Mouse (Mus musculus): Measurements from ENCODE around the gene Gm11562. TPM values are rescaled to one million over a fixed set of nuclear protein-coding genes. Genes with fewer than 3 reads are reported as not detected.
A peak's percentile ranks its signal among the peaks of the same experiment; 100 is the strongest.

The Gm11562 gene
- polyA plus RNA-seq, 1 experiment: not detected

DNA sequence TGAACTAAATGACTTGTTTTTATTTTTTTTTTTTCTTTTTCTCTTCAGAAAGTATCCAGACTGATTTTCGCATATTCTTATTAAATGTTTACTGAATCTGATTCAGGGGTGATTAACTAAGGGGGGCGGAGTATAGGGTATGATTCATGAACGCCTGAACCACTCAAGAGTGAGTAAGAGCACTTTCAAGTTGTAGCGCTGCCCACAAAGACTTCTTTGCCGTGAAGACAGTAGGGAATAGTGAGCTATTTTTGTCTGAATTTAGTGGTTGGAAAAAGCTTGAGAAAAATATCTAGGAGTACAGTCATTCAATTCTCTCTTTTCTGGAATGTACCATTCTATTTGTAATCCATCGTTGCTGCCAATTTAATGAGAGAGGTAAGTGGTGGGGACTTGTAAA is 38.7 kb downstream of the Gm11562 start:
- no peak overlapping the region for H3K27ac ChIP-seq (ENCODE audit: insufficient read depth, low read length)
- no peaks in the 10 kb centered on the region for H3K9me3 ChIP-seq (replicated peaks; ENCODE audit: control insufficient read depth, insufficient read depth, low read length, poor library complexity, severe bottlenecking)
- no peaks in the 10 kb centered on the region for H3K4me1 ChIP-seq (ENCODE audit: control insufficient read depth, insufficient read depth, low read length)
- TF ChIP-seq CTCF (IDR thresholded peaks at IDR 0.05; ENCODE audit: low read depth, low read length): no peak
- no peaks in the 10 kb centered on the region for H3K27me3 ChIP-seq (ENCODE audit: control insufficient read depth, insufficient read depth, low read length, poor library complexity, severe bottlenecking)
- H3K4me3 ChIP-seq (ENCODE audit: low read depth, low read length): no peak overlapping the region
- no peak overlapping the region for H3K9ac ChIP-seq (ENCODE audit: low read depth, poor library complexity, severe bottlenecking)
- no peaks in the 10 kb centered on the region for H3K36me3 ChIP-seq (ENCODE audit: control insufficient read depth, insufficient read depth, low read length, poor library complexity, severe bottlenecking)

DNA sequence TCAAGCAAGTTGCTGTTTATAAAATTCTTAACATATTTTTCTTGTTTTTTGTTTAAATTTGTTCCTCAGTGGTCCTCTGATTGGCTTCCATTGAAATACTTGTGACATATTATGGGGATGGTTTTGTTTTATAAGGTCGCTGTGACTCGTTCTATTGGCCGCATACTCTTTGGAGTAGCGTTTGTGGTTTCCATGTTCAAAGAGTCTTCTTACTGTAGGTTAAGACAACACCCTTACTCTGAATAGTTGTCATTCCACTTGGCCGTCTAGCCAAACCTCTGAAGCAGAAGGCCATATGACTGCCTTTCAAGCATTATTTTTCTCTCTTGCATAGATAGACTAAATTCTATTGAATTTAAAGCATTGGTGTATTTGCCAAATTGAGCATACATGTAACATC is 39.2 kb downstream of the Gm11562 start:
- H3K9me3 ChIP-seq (replicated peaks; ENCODE audit: control insufficient read depth, insufficient read depth, low read length, poor library complexity, severe bottlenecking): no peaks in the 10 kb centered on the region
- no peak overlapping the region for H3K9ac ChIP-seq (ENCODE audit: low read depth, poor library complexity, severe bottlenecking)
- H3K4me3 ChIP-seq (ENCODE audit: low read depth, low read length): no peak overlapping the region
- no peak for TF ChIP-seq POLR2A (IDR thresholded peaks at IDR 0.05; ENCODE audit: insufficient read depth, low read length)
- TF ChIP-seq CTCF (IDR thresholded peaks at IDR 0.05; ENCODE audit: low read depth, low read length): no peak
- no peak for TF ChIP-seq EP300 (IDR thresholded peaks at IDR 0.05; ENCODE audit: insufficient read depth, low read depth, low read length)
- H3K4me1 ChIP-seq (ENCODE audit: control insufficient read depth, insufficient read depth, low read length): no peaks in the 10 kb centered on the region
- no peaks in the 10 kb centered on the region for H3K27me3 ChIP-seq (ENCODE audit: control insufficient read depth, insufficient read depth, low read length, poor library complexity, severe bottlenecking)
- H3K27ac ChIP-seq (ENCODE audit: insufficient read depth, low read length): no peak overlapping the region
- no peaks in the 10 kb centered on the region for H3K36me3 ChIP-seq (ENCODE audit: control insufficient read depth, insufficient read depth, low read length, poor library complexity, severe bottlenecking)

DNA sequence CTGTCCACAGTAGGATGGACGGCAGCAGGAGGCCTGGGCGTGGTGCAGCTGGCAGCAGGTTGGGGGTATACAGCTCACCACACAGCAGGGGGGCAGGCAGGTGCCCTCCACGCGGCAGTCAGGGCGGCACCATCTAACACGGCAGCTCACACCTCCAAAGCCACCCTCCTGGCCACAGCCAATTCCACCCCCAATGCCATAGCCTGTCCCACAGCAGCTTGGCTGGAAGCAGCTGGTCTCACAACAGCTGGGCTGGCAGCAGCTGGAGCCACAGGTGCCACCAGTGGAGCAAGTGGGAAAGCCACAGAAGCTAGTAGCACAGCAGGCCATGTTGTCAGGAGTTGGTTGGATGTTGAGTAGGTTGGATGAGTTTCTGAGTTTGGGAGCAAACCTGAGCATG is 39.6 kb downstream of the Gm11562 start, which contains the start of gene Krtap1-5:
Krtap1-5 (minus strand) TSS at position 381 of the 400 bp plus-strand sequence.
- no peaks in the 10 kb centered on the region for H3K27me3 ChIP-seq (ENCODE audit: control insufficient read depth, insufficient read depth, low read length, poor library complexity, severe bottlenecking)
- H3K4me1 ChIP-seq (ENCODE audit: control insufficient read depth, insufficient read depth, low read length): no peaks in the 10 kb centered on the region
- no peak within 1 kb of the TSS for H3K27ac ChIP-seq (ENCODE audit: insufficient read depth, low read length)
- no peak within 1 kb of the TSS for H3K4me3 ChIP-seq (ENCODE audit: low read depth, low read length)
- TF ChIP-seq POLR2A (IDR thresholded peaks at IDR 0.05; ENCODE audit: insufficient read depth, low read length) (no peak), CTCF (IDR thresholded peaks at IDR 0.05; ENCODE audit: low read depth, low read length) (no peak), EP300 (IDR thresholded peaks at IDR 0.05; ENCODE audit: insufficient read depth, low read depth, low read length) (no peak)
- no peak within 1 kb of the TSS for H3K9ac ChIP-seq (ENCODE audit: low read depth, poor library complexity, severe bottlenecking)
- no peaks in the 10 kb centered on the region for H3K9me3 ChIP-seq (replicated peaks; ENCODE audit: control insufficient read depth, insufficient read depth, low read length, poor library complexity, severe bottlenecking)
- H3K36me3 ChIP-seq (ENCODE audit: control insufficient read depth, insufficient read depth, low read length, poor library complexity, severe bottlenecking): no peaks in the 10 kb centered on the region

DNA sequence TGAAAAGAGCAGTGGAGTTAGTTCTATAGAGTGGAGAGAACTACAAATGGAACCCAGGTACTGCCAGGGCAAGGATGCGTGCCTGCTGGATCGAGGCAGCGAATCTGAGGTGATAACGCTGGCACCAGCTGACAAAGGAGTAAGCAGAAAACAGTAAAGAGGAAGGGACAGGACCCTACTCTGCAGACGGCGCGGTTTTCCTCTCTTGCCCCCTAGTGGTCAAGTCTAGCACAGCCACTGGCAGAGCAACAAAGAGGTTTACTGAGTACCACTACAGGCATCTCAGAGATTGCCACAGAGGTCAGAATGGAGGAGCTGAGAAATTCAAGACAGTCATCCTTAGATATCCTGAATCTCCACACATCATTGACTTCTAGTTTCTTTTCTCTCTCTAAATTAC is 46.1 kb downstream of the Gm11562 start:
- no peaks in the 10 kb centered on the region for H3K4me1 ChIP-seq (ENCODE audit: control insufficient read depth, insufficient read depth, low read length)
- H3K9ac ChIP-seq (ENCODE audit: low read depth, poor library complexity, severe bottlenecking): no peak overlapping the region
- H3K4me3 ChIP-seq (ENCODE audit: low read depth, low read length): no peak overlapping the region
- no peaks in the 10 kb centered on the region for H3K9me3 ChIP-seq (replicated peaks; ENCODE audit: control insufficient read depth, insufficient read depth, low read length, poor library complexity, severe bottlenecking)
- no peaks in the 10 kb centered on the region for H3K36me3 ChIP-seq (ENCODE audit: control insufficient read depth, insufficient read depth, low read length, poor library complexity, severe bottlenecking)
- TF ChIP-seq CTCF (IDR thresholded peaks at IDR 0.05; ENCODE audit: low read depth, low read length) (peak; percentile 73), POLR2A (IDR thresholded peaks at IDR 0.05; ENCODE audit: insufficient read depth, low read length) (no peak)
- no peak overlapping the region for H3K27ac ChIP-seq (ENCODE audit: insufficient read depth, low read length)
- H3K27me3 ChIP-seq (ENCODE audit: control insufficient read depth, insufficient read depth, low read length, poor library complexity, severe bottlenecking): no peaks in the 10 kb centered on the region

DNA sequence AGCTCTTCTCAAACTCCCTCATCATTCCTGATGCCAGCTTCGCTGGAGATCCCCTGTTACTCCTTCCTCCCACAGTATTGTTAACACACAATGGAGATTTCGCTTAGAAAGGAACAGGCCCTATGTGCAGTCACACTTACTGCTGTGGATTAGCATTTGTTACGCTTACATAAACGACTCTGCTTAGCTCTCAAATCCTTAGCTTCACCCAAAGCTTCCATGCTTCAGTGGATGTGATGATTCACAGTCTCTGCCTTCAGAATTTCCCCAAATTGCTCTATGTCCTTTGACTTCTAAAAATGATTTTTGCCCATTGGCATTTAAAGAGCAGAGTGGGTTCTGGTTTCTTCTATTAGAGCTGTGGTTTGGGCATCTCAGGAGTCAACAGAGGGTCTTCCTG is 47.1 kb downstream of the Gm11562 start:
- no peaks in the 10 kb centered on the region for H3K27me3 ChIP-seq (ENCODE audit: control insufficient read depth, insufficient read depth, low read length, poor library complexity, severe bottlenecking)
- H3K9ac ChIP-seq (ENCODE audit: low read depth, poor library complexity, severe bottlenecking): no peak overlapping the region
- no peak overlapping the region for H3K27ac ChIP-seq (ENCODE audit: insufficient read depth, low read length)
- no peaks in the 10 kb centered on the region for H3K4me1 ChIP-seq (ENCODE audit: control insufficient read depth, insufficient read depth, low read length)
- H3K4me3 ChIP-seq (ENCODE audit: low read depth, low read length): no peak overlapping the region
- H3K9me3 ChIP-seq (replicated peaks; ENCODE audit: control insufficient read depth, insufficient read depth, low read length, poor library complexity, severe bottlenecking): no peaks in the 10 kb centered on the region
- TF ChIP-seq EP300 (IDR thresholded peaks at IDR 0.05; ENCODE audit: insufficient read depth, low read depth, low read length): no peak
- TF ChIP-seq CTCF (IDR thresholded peaks at IDR 0.05; ENCODE audit: low read depth, low read length): no peak
- TF ChIP-seq POLR2A (IDR thresholded peaks at IDR 0.05; ENCODE audit: insufficient read depth, low read length): no peak
- no peaks in the 10 kb centered on the region for H3K36me3 ChIP-seq (ENCODE audit: control insufficient read depth, insufficient read depth, low read length, poor library complexity, severe bottlenecking)

Other genes starting within 250 kb of the Gm11562 start
- gene Krt28, start 245.5 kb downstream of the Gm11562 start, polyA plus RNA-seq (2011; ENCODE audit: insufficient read depth, insufficient read length, low read depth, missing spikeins): not detected in 2 replicates
- 4.1 and 7.1 TPM in 2 replicates for gene Krt10, start 231.1 kb downstream of the Gm11562 start, polyA plus RNA-seq (2011; ENCODE audit: insufficient read depth, insufficient read length, low read depth, missing spikeins)
- not detected in 2 replicates for gene Krt12, start 198.2 kb downstream of the Gm11562 start, polyA plus RNA-seq (2011; ENCODE audit: insufficient read depth, insufficient read length, low read depth, missing spikeins)
- gene Krt20, start 182.3 kb downstream of the Gm11562 start, polyA plus RNA-seq (2011; ENCODE audit: insufficient read depth, insufficient read length, low read depth, missing spikeins): 1.7 and 2.2 TPM in 2 replicates
- not detected in 2 replicates for gene Krt23, start 127.3 kb downstream of the Gm11562 start, polyA plus RNA-seq (2011; ENCODE audit: insufficient read depth, insufficient read length, low read depth, missing spikeins)
- gene Krt39, start 99.1 kb downstream of the Gm11562 start, polyA plus RNA-seq (2011; ENCODE audit: insufficient read depth, insufficient read length, low read depth, missing spikeins): not detected in 2 replicates
- not detected in 2 replicates for gene Krt40, start 77.3 kb downstream of the Gm11562 start, polyA plus RNA-seq (2011; ENCODE audit: insufficient read depth, insufficient read length, low read depth, missing spikeins)
- not detected in 2 replicates for gene Krtap3-3, start 69.6 kb downstream of the Gm11562 start, polyA plus RNA-seq (2011; ENCODE audit: insufficient read depth, insufficient read length, low read depth, missing spikeins)
- gene Krtap3-2, start 63.6 kb downstream of the Gm11562 start, polyA plus RNA-seq (2011; ENCODE audit: insufficient read depth, insufficient read length, low read depth, missing spikeins): not detected in 2 replicates
- not detected in 2 replicates for gene Gm11939, start 61.0 kb downstream of the Gm11562 start, polyA plus RNA-seq (2011; ENCODE audit: insufficient read depth, insufficient read length, low read depth, missing spikeins)
- gene Krtap3-1, start 53.8 kb downstream of the Gm11562 start, polyA plus RNA-seq (2011; ENCODE audit: insufficient read depth, insufficient read length, low read depth, missing spikeins): not detected in 2 replicates
- gene Krtap1-5, start 39.4 kb downstream of the Gm11562 start, polyA plus RNA-seq (2011; ENCODE audit: insufficient read depth, insufficient read length, low read depth, missing spikeins): not detected in 2 replicates
- gene Krtap1-4, start 36.8 kb downstream of the Gm11562 start, polyA plus RNA-seq (2011; ENCODE audit: insufficient read depth, insufficient read length, low read depth, missing spikeins): not detected in 2 replicates
- gene Krtap1-3, start 29.1 kb downstream of the Gm11562 start, polyA plus RNA-seq (2011; ENCODE audit: insufficient read depth, insufficient read length, low read depth, missing spikeins): not detected in 2 replicates
- gene Krtap9-3, start 22.3 kb downstream of the Gm11562 start, polyA plus RNA-seq (2011; ENCODE audit: insufficient read depth, insufficient read length, low read depth, missing spikeins): not detected in 2 replicates
- gene Gm11938, start 17.1 kb downstream of the Gm11562 start, polyA plus RNA-seq (2011; ENCODE audit: insufficient read depth, insufficient read length, low read depth, missing spikeins): not detected in 2 replicates
- not detected in 2 replicates for gene Gm11937, start 10.2 kb downstream of the Gm11562 start, polyA plus RNA-seq (2011; ENCODE audit: insufficient read depth, insufficient read length, low read depth, missing spikeins)
- not detected in 2 replicates for gene Krtap2-4, start 5.6 kb downstream of the Gm11562 start, polyA plus RNA-seq (2011; ENCODE audit: insufficient read depth, insufficient read length, low read depth, missing spikeins)
- not detected in 2 replicates for gene Krtap4-1, start 7.8 kb upstream of the Gm11562 start, polyA plus RNA-seq (2011; ENCODE audit: insufficient read depth, insufficient read length, low read depth, missing spikeins)
- gene Krtap4-2, start 14.6 kb upstream of the Gm11562 start, polyA plus RNA-seq (2011; ENCODE audit: insufficient read depth, insufficient read length, low read depth, missing spikeins): not detected in 2 replicates
- gene Krtap4-7, start 23.7 kb upstream of the Gm11562 start, polyA plus RNA-seq (2011; ENCODE audit: insufficient read depth, insufficient read length, low read depth, missing spikeins): not detected in 2 replicates
- not detected in 2 replicates for gene Gm11555, start 29.8 kb upstream of the Gm11562 start, polyA plus RNA-seq (2011; ENCODE audit: insufficient read depth, insufficient read length, low read depth, missing spikeins)
- gene Gm11563, start 38.5 kb upstream of the Gm11562 start, polyA plus RNA-seq (2011; ENCODE audit: insufficient read depth, insufficient read length, low read depth, missing spikeins): not detected in 2 replicates
- not detected in 2 replicates for gene Krtap4-6, start 45.5 kb upstream of the Gm11562 start, polyA plus RNA-seq (2011; ENCODE audit: insufficient read depth, insufficient read length, low read depth, missing spikeins)
- not detected in 2 replicates for gene Gm14190, start 70.3 kb upstream of the Gm11562 start, polyA plus RNA-seq (2011; ENCODE audit: insufficient read depth, insufficient read length, low read depth, missing spikeins)
- not detected in 2 replicates for gene Gm14180, start 113.9 kb upstream of the Gm11562 start, polyA plus RNA-seq (2011; ENCODE audit: insufficient read depth, insufficient read length, low read depth, missing spikeins)
- not detected in 2 replicates for gene Gm11595, start 152.5 kb upstream of the Gm11562 start, polyA plus RNA-seq (2011; ENCODE audit: insufficient read depth, insufficient read length, low read depth, missing spikeins)
- not detected in 2 replicates for gene Krtap4-8, start 160.3 kb upstream of the Gm11562 start, polyA plus RNA-seq (2011; ENCODE audit: insufficient read depth, insufficient read length, low read depth, missing spikeins)
- gene Krtap4-9, start 164.8 kb upstream of the Gm11562 start, polyA plus RNA-seq (2011; ENCODE audit: insufficient read depth, insufficient read length, low read depth, missing spikeins): not detected in 2 replicates
- not detected in 2 replicates for gene Gm11596, start 173.0 kb upstream of the Gm11562 start, polyA plus RNA-seq (2011; ENCODE audit: insufficient read depth, insufficient read length, low read depth, missing spikeins)
- not detected in 2 replicates for gene Gm11569, start 178.5 kb upstream of the Gm11562 start, polyA plus RNA-seq (2011; ENCODE audit: insufficient read depth, insufficient read length, low read depth, missing spikeins)
- not detected in 2 replicates for gene Gm11554, start 184.0 kb upstream of the Gm11562 start, polyA plus RNA-seq (2011; ENCODE audit: insufficient read depth, insufficient read length, low read depth, missing spikeins)
- not detected in 2 replicates for gene Krtap4-13, start 189.5 kb upstream of the Gm11562 start, polyA plus RNA-seq (2011; ENCODE audit: insufficient read depth, insufficient read length, low read depth, missing spikeins)
- not detected in 2 replicates for gene Gm11564, start 195.2 kb upstream of the Gm11562 start, polyA plus RNA-seq (2011; ENCODE audit: insufficient read depth, insufficient read length, low read depth, missing spikeins)
- gene 2300003K06Rik, start 217.6 kb upstream of the Gm11562 start, polyA plus RNA-seq (2011; ENCODE audit: insufficient read depth, insufficient read length, low read depth, missing spikeins): not detected in 2 replicates
- not detected in 2 replicates for gene Krtap4-16, start 231.2 kb upstream of the Gm11562 start, polyA plus RNA-seq (2011; ENCODE audit: insufficient read depth, insufficient read length, low read depth, missing spikeins)
- gene Gm11568, start 237.5 kb upstream of the Gm11562 start, polyA plus RNA-seq (2011; ENCODE audit: insufficient read depth, insufficient read length, low read depth, missing spikeins): not detected in 2 replicates
- gene Gm11559, start 244.0 kb upstream of the Gm11562 start, polyA plus RNA-seq (2011; ENCODE audit: insufficient read depth, insufficient read length, low read depth, missing spikeins): not detected in 2 replicates

All from ES-Bruce4 (cell line).